Mouse (Mus musculus) inflammation-experienced regulatory T-cells, adult 6 months (primary cell): ENCODE measurements around the gene Emsy. TPM values are rescaled to one million over a fixed set of nuclear protein-coding genes. Genes with fewer than 3 reads are reported as not detected.
A peak's percentile ranks its signal among the peaks of the same experiment; 100 is the strongest.

ENCODE experiments used
- ATAC-seq: one replicate; pipeline ENCODE4 v1.8.0; 2017
- polyA plus RNA-seq, 3 experiments: library from polyadenylated mRNA; unstranded; fragments of 100-300 nt; shearing (Covaris generic); gene quantifications; one replicate each; pipeline ENCODE4 v1.2.1; 2017

The Emsy gene
- polyA plus RNA-seq, 3 experiments from 2014 or later: 59.5 to 72.4 (median 63.1) TPM

DNA sequence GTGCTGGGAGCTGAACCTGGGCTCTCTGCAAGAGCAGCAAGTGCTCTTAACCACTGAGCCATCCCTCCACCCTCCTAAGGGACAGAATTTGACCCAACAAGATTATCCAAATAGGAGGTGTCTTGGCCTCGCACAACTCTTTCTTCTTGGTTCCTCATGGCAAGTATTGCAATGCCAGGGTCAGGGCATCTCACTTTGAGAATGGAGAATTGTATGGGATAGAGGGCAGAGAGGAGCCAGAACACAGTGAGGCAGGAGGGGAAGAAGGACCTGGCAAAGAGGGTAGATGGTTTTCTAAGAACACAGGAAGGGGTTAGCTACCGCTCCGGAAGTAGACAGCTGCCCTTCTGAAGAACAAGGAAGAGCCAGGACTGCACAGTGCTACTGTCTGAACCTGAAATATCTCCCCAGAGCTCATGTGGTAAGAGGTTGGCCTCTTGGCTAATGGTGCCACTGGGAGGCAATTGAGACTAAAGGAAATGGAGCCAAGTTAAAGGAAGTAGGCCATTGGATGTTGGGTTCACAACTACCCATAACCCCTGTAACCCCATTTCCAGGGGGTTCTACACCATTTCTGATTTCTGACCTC is 80.8 kb downstream of the Emsy start:
- ATAC-seq: peak; percentile 22

GRCm38 (mm10) chr7:98574771-98575191 is 81.8 kb downstream of the Emsy start:
- ATAC-seq: no peak

GRCm38 (mm10) chr7:98574271-98574670 is 82.3 kb downstream of the Emsy start:
- peak; percentile 57 for ATAC-seq

DNA sequence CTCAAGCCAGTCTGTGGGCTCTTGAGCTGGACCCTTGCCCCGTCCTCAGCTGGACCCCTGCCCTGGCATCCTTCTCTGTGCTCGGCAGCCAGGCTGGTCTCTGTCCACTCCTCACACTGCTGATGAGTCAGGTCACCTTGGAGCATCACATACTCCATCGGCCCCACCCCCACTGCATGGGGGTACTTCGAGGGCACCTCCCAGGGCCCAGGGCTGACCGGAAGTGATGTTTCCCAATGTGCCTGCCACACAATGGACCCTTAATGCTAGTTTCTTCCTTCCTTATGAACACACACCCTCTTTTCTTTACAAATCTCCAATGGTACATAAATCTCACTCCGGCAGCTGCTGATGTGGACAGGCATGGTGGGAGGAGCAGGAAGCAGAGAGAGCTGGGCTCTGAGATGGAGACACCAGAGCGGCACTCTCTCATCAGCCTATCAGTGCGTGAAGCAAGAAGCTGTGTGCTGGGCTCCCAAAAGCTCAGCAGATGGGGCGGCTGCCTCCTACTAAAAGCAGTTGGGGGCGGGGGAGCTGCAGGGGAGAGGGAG is 83.3 kb downstream of the Emsy start:
- ATAC-seq: peak; percentile 39

- no peak for ATAC-seq
These were observed 84.2 kb downstream of the Emsy start for GRCm38 (mm10) chr7:98572223-98572868.

DNA sequence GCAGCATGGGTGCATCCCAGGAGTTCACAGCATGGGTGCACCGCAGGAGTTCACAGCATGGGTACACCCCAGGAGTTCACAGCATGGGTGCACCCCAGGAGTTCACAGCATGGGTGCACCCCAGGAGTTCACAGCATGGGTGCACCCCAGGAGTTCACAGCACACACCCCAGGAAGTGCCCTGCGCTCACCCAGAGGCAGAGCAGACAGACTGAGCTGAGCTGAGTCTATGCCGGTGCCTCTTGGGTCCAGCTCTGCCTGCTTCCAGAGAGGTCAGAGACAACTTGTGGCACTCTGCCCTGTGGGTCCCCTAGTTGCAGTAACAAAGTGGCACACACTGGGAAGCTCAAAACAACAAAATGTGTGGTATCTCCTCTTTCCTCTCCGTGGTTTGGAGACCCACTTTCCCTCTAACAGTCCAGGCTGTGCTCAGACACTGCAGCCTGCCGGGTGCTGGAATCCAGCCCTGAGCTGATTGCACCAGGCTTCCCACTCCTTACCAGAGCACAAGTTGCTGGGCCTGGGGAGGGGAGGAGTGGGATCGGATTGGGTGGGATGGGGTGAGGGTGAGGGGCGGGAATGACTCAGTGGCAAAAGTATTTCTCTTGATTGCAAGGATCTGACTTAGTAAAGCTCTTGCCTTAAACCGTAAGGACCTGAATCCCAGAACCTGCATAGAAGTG is 85.6 kb downstream of the Emsy start:
- no peak for ATAC-seq

GRCm38 (mm10) chr7:98567056-98567455 is 89.5 kb downstream of the Emsy start:
- no peak for ATAC-seq

- ATAC-seq: peak; percentile 55
These were observed 91.8 kb downstream of the Emsy start for GRCm38 (mm10) chr7:98564607-98565364.

GRCm38 (mm10) chr7:98563991-98564390 is 92.6 kb downstream of the Emsy start:
- no peak for ATAC-seq

DNA sequence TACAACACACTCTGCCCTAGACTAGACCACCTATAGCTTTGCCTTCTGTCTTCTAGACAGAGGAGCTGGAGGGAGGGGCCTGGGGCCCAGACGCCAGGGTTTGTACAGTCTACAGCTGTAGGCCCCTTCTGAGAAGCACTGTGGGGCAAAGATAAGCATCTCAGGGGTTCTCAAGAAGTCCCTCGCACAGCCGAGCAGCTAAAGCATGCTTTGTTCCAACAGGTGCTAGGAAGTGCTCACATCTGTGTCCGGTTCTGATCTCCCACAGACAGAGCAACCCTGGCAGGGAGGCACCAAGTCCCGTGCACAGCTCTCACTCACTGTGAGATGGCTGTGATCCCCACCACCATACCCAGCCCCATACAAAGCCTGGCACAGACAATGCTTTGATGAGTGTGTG is 93.6 kb downstream of the Emsy start:
- ATAC-seq: peak; percentile 60

DNA sequence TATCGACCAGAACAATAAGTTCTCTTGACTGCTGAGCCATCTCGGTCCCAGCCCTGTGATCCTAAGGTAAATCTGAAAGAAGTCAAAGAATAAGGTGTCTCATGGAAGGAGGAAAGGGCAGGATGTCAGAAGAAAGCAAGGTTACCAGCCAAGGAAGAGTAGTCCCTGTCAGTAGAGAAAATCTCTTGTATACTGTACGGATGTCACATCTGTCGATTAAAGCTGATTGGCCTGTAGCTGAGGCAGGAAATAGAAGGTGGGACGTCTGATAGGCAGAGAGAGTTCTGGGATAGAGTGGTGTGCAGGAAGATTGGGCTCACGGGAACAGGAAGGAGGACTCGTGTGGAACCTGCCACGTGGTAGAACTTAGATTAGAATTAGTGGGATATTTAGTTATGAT is 94.4 kb downstream of the Emsy start:
- peak; percentile 66 for ATAC-seq

DNA sequence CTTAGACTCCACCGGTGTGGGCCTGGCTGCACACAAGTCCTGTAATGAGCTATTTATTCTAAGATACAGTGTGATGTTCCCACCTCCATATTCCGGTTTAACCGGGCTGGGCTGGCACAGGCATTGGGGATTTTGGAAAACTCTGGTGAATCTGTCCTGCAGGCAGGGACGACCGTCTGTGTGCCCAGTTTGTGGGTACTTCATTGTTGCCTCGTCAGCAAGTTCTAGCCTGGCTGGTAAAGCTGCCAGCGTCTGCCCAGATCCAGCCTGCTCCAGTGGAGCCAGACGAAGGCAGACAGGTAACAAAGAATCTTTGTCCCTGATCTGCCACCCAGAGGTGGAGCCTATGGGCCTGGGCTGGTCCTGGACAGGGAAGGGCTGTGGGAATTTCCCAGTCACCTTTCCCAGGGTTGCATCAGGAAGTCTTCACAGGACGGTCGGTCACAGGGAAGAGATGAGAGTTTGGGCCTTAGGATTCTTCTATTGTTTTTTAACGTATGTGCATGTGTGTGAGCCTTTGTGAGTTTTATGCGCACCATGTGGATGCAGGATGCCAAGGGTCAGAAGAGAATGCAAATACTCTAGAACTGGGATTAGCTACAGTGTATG is 94.9 kb downstream of the Emsy start:
- ATAC-seq: no peak

- ATAC-seq: no peak
These were observed 98.3 kb downstream of the Emsy start for GRCm38 (mm10) chr7:98558128-98558921.

- ATAC-seq: peak; percentile 57
These were observed 99.7 kb downstream of the Emsy start for GRCm38 (mm10) chr7:98556767-98557394.

DNA sequence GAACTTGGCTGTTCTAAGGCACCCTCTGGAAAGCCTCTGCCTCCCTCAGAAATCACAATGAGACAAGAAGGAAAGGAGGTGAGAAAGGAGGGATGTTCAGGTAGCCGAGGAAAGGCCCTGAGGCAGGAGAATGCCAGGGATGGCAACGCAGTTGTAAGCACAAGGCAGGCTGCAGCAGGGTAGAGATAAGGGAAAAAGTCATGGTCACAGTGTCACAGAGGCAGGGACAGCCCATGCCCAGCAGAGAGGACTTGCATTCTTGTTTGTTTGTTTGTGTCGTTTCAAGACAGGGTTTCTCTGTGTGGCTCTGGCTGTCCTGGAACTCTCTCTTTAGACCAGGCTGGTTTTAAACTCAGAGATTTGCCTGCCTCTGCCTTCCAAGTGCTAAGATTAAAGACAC is 105.5 kb downstream of the Emsy start:
- ATAC-seq: no peak

GRCm38 (mm10) chr7:98550596-98550995 is 106.0 kb downstream of the Emsy start:
- peak; percentile 33 for ATAC-seq

GRCm38 (mm10) chr7:98548839-98549238 is 107.7 kb downstream of the Emsy start:
- ATAC-seq: no peak

DNA sequence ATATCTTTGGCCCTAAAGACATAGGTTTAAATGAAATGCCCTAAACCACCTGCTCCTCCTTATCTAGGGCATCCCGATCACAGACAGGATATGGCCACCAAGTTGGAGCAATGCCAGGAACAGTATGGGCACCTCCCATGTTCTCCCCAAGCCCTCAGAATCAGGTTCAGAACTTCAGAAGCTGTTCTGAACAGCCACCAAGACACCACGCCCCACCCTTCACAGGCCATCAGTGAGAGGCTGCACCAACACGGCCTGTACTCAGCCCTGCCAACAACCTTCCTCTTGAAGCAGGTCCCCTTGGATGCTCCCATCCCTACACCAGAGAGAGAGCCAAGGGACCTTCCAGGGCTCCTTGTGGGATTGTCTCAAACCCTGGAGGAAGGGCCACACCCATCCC is 112.0 kb downstream of the Emsy start:
- ATAC-seq: no peak

- no peak for ATAC-seq
These were observed 112.7 kb downstream of the Emsy start for GRCm38 (mm10) chr7:98543853-98544370.

GRCm38 (mm10) chr7:98542731-98543142 is 113.8 kb downstream of the Emsy start:
- no peak for ATAC-seq

- ATAC-seq: no peak
These were observed 114.3 kb downstream of the Emsy start for GRCm38 (mm10) chr7:98542267-98542666.
